Mouse (Mus musculus) heart, postnatal 25 days (tissue): ENCODE measurements around the gene Acat3. TPM values are rescaled to one million over a fixed set of nuclear protein-coding genes. Genes with fewer than 3 reads are reported as not detected.
"Not testable (repeated sequence)": the region's sequence is repeated elsewhere in the genome, so short reads cannot be mapped to it uniquely, and the experiment has no call there.

ENCODE experiments used
- DNase-seq: peaks from one replicate; pipeline ENCODE4 v3.0.0; 2022; ENCODE audit warnings: low spot score
- intact Hi-C: fragments of 180-260 bp; cut with DNase I; formaldehyde crosslinking; loops from one replicate; pipeline ENCODE4 v1.15.1; 2025
- total RNA-seq, 2 experiments: library from RNA; stranded (reverse); gene quantifications; 2 replicates each; pipeline ENCODE4 v1.2.3; 2021

Acat3 gene
- total RNA-seq, 2 experiments from 2014 or later, result not detected

DNA sequence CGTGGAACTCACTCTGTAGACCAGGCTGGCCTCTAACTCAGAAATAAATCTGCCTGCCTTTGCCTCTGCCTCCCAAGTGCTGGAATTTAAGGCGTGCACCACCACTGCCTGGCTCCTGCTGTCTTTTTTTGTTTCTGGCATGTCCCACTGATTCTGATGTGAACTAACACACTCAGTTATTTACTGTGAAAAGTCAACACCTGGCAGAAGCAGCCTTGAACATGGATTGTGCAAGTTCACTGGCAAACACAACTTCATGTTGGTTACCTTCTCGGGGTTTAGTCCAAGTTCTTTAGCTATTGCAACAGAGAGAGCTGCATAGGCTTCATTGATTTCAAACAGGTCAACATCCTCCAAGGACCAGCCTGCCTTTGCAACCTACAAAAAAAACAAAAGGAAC is 15.4 kb downstream of the Acat3 start:
- intact Hi-C loops, result no loop called here
- no peak for DNase-seq

GRCm38 (mm10) chr17:12921073-12921472 is 19.3 kb downstream of the Acat3 start:
- DNase-seq, result no peak
- intact Hi-C loops, result no loop called here

DNA sequence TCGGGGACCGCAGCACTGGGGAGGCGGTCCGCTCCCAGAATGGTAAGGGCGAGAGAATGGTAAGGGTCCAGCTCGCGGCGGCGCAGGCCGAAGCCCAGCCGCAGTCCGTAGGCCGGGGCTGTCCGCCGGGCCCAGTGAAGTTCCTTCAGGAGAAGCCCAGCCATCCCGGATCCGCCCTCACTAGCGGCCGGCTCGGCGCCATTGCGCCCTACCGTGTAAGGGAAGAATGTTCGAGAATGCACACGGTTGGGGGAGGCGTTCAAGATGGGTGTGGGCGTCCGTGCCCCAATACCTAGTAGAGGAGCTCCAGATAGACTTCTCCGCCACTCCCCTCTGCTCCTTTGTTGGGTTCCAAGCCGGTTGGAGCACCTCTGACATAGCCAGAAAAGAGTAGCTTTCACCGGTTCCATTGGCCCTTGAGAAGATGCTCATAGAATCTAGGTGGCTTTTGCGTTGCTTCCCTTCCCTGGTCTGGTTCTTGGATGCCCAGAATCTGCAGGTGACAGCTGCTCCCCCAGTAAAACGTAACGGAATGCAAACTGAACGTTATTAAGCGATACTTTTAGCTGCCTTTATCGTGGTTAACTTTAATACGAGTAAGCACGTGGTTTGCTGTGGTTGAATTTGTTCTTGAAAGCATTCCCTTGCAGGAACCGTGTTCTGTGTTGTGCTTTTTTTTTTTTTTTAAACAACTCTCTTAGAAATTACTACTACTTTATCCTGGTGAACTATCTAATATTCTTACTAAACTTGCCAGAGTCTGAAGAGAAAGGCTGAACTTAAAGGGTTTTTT is 23.6 kb downstream of the Acat3 start:
- intact Hi-C loops, result loop anchor here (2.0 kb wide), 2 partner anchors 44 to 74 kb away; partner anchors contain the start of gene Acat2
- no peak for DNase-seq

- intact Hi-C loops, result loop anchor here (2.0 kb wide), 2 partner anchors 45 to 75 kb away; partner anchors contain the start of gene Acat2
- DNase-seq, result peak; percentile 99
These were observed 24.4 kb downstream of the Acat3 start, which contains the start of gene Mrpl18 for GRCm38 (mm10) chr17:12915881-12916583. Gene Mrpl18 (minus strand): TSS chr17:12916345.

DNA sequence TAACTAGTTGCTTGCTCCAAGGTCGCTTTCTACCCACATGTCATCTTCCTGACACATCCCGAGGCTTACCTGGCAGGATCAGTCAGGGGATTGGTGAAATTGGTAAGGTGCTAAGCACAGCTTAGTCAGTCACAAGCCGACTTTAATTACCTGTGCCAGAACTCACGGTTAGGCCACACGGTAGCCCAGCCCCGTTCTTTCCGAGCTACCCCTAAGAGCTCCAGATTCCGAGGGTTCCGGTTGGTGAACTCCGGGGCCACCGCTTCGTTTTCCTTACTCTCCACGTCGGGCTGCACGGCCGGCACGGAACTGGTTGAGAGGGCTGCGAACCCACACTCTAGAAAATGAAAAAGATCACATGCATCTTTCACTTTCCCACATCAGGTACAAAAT is 24.9 kb downstream of the Acat3 start, which contains the start of gene Tcp1:
Tcp1 (plus strand) TSS at position 214 of the 393 bp plus-strand sequence.
- intact Hi-C loops, result no loop called here
- no peak for DNase-seq

DNA sequence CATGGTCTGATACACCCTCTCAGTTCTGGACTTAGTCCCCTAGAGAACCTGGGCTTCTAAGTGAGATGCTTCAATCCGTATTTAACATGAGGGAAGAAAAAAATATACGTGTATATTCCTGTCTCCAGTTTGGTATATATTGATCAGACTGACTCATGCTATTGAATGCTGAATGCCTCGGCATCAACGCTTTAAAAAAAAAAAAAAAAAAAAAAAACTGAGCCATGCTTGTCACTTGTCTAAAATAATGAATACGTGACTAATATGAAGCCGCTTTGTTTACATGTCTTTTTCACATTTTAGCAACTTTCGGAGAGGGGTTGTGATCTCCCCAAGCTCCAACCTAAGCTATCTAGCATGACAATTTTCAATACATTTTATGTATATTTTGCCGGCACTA is 30.0 kb downstream of the Acat3 start:
- no peak for DNase-seq
- intact Hi-C loops, result no loop called here

DNA sequence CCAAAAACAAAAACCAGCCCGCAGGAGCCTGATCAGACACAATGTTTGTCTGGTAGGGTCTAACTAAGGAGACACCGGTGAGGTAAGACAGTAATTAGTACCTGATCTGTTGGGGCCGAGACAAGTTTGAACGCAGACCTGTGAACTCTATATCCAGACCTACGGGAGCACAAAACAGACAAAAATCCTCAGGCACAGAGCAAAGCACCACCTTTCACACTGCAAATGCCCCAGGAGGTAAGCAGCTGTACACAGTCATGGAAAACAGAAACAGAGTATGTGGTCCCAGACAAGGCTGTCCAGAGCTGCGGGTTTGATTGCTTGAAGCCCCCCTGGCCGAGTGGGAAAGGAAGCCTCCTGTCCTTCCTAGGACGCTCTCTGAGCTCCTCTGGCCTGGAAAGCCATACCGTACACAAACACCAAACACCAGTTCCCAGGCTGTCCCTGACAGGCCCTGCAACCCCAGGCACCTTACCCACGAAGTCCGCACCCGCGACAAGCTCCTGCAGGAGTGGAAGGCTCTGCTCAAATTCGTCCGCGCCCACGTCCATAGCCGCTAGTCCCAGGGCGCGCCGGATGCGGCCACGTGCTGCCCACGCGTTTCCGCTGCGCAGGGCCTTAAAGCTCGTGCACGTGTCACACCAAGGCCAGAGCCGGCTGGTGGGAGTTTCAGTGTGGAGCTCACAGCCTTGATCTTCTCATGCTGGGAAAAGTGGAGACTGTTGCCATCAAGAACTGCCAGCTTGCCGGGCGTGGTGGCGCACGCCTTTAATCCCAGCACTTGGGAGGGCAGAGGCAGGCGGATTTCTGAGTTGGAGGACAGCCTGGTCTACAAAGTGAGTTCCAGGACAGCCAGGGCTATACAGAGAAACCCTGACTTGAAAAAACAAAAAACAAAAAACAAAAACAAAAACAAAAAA is 30.8 kb downstream of the Acat3 start, which contains the start of gene Pnldc1:
Pnldc1 (minus strand) TSS at position 870 of the 920 bp plus-strand sequence.
- no peak for DNase-seq
- intact Hi-C loops, result no loop called here

DNA sequence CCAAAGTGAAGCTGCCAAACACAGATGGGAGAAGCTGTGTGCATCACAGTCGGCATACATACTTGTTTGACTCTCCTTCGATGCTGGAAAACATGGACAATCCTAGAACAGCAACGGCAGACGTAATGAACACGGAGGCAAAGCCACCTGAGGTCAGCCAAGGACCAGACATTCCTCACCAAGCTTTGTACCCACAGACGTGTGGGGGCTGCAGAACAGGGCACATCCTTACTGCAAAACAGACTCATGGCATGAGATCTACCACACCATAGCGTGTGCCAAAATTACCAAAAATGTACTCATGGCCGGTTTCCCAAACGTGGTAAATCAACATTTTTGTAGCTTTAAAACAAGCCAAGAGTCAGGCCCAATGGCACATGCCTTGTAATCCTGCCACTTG is 34.0 kb downstream of the Acat3 start:
- intact Hi-C loops, result no loop called here
- DNase-seq, result no peak

DNA sequence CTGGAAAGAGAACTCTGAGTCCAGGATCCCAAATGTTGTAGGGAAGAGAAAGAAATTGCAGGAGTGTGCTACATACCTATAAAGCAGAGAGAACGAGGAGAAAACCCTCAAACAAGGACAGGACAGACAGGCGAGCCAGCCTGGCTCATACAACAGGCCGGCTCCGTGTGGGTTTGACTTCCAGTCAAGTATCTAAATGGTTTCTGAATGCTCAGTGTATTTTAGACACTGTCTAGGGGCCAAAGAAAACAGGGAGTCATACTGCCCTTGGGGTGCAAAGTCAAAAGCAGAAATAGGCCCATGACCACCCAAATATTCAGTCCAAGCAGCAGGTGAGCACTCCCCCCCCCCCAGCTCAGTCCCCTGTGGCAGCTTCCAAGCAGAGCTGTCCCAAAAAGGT is 34.6 kb downstream of the Acat3 start:
- no peak for DNase-seq
- intact Hi-C loops, result no loop called here

- intact Hi-C loops, result no loop called here
- no peak for DNase-seq
These were observed 36.1 kb downstream of the Acat3 start for GRCm38 (mm10) chr17:12904349-12904748.

GRCm38 (mm10) chr17:12903372-12904333 is 36.7 kb downstream of the Acat3 start:
- intact Hi-C loops, result no loop called here
- no peak for DNase-seq

GRCm38 (mm10) chr17:12902291-12902690 is 38.1 kb downstream of the Acat3 start:
- intact Hi-C loops, result no loop called here
- DNase-seq, result no peak

GRCm38 (mm10) chr17:12898607-12899006 is 41.8 kb downstream of the Acat3 start:
- intact Hi-C loops, DNase-seq: not testable (repeated sequence)

DNA sequence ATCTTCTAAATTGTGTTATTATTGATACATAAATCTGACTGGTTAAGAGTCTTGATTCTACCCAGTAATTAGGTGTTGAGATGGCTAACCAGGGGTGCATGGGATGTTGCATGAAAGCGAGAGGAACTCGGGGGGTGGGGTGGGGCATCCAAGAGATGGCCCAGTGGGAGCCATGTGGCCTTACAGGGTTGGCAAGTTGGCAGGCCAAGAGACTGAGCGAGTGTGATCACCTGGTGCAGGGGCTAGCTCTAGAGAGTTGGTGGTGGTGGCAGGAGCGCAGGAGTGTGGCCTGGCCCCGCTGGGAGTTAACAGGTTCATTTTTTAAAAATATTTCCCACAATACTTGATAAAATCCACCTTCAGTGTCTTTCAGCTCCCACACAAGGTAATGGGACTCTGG is 42.7 kb downstream of the Acat3 start:
- intact Hi-C loops, result no loop called here
- DNase-seq, result no peak

DNA sequence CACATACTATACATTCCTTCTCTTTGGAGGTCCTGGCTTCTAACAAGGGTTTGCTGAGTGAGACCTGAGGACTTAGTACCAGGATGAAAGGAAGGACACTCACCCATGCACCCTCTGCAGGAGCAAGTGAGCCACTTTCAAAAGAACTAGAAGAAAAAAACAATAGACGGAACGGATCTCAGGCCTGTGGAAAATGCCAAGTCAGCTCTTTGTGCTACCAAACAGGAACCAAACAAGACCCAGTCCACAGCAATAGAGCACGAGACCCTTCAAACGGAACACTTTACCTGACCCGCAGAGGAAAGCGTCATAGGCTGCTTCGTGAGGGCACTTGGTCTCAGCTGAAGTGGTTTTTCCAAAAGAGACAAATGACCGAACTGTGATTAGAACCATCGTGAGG is 48.4 kb downstream of the Acat3 start:
- intact Hi-C loops, result no loop called here
- no peak for DNase-seq

DNA sequence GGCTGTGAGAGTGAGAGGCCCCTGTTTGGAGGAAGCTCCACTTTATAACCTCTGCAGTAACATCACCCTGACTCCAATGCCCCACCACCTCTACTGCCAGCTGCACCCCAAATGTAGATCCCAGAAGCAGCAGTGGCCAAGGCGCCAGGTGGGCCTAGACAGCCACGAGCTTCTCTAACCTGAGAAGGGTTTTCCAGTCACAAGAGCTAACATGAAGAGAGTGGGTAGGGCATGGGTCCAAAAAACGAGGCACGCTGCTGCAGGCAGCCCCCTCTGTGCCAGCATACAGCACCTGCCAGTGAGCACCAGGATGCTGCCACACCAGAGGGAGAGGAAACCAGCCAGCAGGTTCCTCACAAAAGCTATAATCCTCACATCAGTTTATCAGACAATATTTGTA is 49.3 kb downstream of the Acat3 start:
- DNase-seq, result no peak
- intact Hi-C loops, result no loop called here

GRCm38 (mm10) chr17:12887021-12887775 is 53.2 kb downstream of the Acat3 start:
- intact Hi-C loops, result no loop called here
- DNase-seq, result no peak

DNA sequence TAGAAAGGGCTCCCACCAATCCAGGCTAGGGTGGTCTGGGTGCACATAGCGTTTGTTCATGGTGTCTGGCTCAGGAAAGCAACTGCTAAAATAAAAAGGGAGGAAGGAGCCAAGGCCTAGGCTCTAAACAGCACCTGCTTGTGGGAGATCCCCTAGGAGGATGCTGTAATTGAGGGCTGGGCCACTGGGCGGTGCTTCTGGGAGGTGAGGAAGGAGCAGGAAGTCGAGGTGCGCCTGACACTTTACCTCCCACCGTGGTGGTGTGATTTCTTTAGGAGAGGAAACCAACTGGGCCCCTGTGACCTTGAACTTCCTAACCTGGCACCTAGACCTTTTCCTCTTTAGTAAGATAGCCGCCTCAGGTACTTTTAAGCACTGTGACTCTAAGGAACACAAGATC is 53.8 kb downstream of the Acat3 start:
- DNase-seq, result no peak
- intact Hi-C loops, result no loop called here
